Mouse (Mus musculus) ovary, adult 18-20 months (tissue): Measurements from ENCODE around the gene Sart3.
"Not testable (repeated sequence)": the region's sequence is repeated elsewhere in the genome, so short reads cannot be mapped to it uniquely, and the experiment has no call there.

Experiments used
- DNase-seq: peaks from one replicate; pipeline ENCODE4 v3.0.0; 2022; ENCODE audit warnings: low spot score, mixed read lengths

Sart3 gene

GRCm38 (mm10) chr5:113772450-113772895 lies at the start of gene Sart3, which contains the start of gene Iscu:
Gene Sart3 (minus strand): TSS chr5:113772510.
Gene Iscu (plus strand): TSS chr5:113772748.
- peak; percentile 91 for DNase-seq

- no peak for DNase-seq
Observed at GRCm38 (mm10) chr5:113818572-113818971, 46.3 kb upstream of the Sart3 start.

DNA sequence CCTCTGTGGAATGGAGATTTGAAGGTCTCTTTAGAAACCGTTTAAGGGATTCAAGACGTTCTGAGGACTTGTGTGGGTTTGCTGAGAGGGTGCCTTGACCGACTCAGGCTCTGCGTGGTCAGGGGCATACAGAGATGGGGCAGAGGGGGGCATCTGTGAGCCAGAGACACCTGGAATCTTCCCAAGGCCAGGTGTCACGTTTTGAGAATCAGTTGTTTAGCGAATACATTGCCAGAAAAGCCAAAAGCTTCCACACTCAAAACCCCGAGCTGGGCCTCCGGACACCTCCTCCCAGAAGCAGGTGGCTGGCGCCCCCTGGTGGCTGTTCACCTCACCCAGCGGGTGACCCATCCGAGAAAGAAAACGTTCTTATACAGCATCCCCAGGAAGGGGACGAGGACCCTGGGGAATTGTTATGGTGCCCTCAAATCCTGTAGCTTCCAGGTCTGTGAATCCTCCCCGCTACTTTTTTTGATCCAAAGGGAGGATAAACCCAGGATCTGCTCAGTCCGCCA lies 43.4 kb upstream of the Sart3 start:
- DNase-seq, result peak; percentile 27

DNA sequence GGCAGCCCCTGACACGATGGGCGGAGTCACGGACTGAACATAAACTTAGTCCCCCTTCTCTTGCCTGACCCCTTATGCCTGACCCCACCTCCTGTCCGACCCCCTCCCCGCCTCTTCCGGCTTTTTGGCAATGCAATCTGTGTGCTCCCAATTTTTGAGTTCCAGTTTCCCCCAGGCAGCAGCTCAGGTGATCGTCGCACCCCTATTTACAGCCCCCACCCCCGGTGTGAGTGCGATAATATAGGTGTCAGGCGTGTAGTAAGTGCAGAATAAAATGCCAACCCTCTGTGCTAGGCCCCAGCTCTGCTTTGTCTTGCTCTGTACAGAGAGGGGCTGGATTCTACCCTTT lies 42.7 kb upstream of the Sart3 start:
- no peak for DNase-seq

DNA sequence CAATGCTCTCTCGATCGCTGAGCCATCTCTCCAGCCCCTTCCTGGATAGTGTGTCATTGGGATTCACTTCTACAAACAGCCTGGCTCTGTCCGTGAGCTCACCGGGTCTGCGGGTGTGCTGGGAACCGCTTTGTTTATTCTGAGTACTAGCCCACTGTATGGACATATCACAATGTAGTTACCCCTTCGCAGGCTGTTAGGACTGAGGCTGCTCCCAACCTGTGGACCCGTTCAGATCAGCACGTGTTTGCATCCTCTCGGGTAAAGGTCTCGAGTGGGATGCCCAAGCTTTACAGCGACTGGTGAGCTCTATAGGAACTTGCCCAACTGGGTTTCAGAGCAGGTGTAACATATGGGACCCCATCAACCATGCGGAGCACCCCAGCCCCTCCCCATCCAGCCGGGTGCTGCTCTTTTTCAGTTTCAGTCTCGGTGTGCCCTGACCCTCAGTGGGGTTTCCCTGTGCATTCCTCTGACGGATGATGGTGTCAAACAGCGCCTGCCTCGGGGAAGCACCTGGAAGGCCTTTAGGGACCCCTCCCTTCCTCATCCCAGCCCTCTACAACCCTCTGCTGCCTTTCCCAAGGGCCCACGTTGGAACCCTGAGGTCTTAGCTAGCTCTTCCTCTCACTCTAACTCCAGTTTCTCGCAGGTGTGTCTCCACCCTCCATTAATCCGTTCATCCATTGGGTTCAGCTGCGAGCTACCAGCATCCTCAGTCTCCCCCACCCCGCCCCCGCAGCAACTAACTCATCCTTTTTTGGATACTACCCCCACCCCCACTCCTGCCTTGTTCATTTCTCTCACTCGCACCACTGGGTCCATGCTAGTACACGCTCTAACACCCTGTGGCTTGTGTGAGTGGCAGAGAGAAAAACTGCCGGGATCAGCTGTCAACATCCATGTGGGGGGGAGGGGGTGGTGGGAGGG lies 42.1 kb upstream of the Sart3 start:
- no peak for DNase-seq

GRCm38 (mm10) chr5:113813608-113814007 lies 41.3 kb upstream of the Sart3 start:
- no peak for DNase-seq

DNA sequence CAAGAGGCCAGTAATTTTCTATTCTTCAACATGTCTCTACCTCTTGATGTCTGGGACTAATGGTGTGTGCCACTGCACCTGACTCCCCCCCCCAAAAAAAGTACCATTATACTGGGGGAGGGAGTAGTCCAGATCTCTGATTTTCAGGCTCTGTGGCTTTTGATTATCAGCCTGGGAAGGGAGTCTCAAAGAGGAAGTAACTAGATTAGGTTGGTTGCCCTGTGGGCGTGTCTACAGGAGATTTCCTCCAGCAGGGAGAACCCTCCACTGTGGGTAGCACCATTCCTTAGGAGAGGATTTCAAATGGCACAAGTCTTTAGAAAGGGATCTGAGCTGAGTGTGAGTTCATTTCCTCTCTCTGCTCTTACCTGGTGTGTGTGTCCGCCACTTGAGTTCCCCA lies 40.3 kb upstream of the Sart3 start:
- no peak for DNase-seq

- not testable (repeated sequence) for DNase-seq
Observed at GRCm38 (mm10) chr5:113811824-113812420, 39.6 kb upstream of the Sart3 start.

- no peak for DNase-seq
Observed at GRCm38 (mm10) chr5:113810111-113810510, 37.8 kb upstream of the Sart3 start.

- DNase-seq, result no peak
Observed at GRCm38 (mm10) chr5:113808177-113808576, 35.9 kb upstream of the Sart3 start.

DNA sequence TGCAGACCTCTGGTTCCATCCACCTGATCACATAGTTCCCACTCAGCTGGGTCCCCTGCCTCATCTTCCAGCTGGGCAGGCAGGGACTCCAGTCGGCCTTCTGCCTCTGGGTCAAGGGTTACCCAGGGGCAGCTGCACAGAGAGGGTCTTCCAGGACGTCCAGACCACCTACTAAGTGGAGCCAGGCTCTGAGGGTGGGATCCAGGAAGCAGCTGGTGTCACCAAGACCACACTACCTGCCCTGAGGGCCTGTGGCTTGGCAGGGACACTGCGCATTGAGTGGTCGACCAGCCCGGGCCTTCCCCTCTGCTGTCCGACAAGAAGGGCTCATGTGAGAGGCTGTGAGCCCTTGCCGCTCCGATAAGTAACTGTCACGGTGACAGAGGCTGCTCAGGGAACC lies 35.4 kb upstream of the Sart3 start:
- no peak for DNase-seq

GRCm38 (mm10) chr5:113806414-113806813 lies 34.1 kb upstream of the Sart3 start:
- DNase-seq, result no peak

DNA sequence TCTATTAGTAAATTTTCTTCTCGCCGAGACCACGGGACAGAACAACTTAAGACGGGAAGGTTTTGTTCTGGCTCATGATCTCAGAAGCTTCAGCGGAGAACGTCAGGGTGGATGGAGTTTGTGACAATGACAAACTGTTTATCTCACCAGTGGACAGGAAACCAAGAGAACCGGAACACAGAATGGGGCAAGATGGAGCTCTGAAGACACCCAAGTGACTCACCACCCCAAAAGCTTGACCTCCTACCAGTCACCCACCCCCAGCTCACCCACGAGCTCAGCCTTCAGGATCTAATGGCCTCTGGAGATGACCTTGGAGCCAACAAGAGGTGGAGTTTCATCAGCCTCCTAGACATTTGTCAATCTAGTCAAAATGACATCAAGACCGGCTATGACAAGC lies 33.0 kb upstream of the Sart3 start:
- DNase-seq, result no peak

DNA sequence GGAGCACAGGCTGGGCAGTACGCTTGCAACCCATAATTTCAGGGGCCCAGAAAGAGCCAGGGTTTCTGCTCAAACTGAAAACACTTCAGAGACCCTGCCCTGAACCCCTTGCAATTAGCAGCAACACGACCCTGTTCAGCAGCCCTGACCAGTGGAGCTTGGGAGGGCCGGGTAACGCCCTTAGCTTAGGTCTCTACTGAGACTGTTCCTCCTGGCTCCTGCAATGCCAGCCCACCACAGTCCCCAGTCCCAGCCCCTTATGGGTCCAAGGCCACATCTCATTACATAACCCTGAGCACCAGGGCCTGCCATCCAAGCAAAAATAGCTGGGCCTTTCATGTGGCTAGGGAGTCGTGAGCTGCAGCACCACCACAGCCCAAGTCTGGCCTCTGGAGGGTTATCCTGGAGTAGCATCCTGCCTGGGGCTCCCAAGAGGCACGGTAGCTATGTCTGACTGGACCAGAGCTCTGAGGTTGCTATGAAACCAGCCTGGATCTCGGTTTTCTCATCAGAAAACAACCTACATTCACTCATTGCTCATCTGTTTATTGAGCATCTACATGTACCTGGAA lies 32.2 kb upstream of the Sart3 start:
- no peak for DNase-seq

DNA sequence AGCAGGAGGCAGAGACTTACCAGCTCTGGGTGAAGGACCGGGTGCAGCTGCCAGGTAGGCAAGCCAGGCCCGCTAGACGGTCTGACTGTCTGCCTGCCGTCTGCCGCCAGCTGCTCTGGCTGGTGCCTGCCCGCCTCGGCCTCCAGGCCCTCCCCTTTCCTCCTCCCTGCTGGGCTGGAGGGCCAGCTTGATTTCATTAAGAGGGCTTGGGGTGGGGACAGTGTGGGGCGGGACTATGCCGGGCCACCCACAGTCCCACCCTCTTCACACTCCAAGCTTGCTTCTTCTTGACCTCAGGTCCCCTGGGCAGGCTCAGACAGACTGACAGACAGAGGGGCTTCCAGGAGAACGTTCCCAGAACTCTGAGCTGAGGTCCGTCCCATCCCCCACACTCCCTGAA lies 28.0 kb upstream of the Sart3 start, which contains the start of gene Tmem119:
Tmem119 (minus strand) TSS at position 237 of the 400 bp plus-strand sequence.
- no peak for DNase-seq

- DNase-seq, result no peak
Observed at GRCm38 (mm10) chr5:113799691-113800090, 27.4 kb upstream of the Sart3 start.

DNA sequence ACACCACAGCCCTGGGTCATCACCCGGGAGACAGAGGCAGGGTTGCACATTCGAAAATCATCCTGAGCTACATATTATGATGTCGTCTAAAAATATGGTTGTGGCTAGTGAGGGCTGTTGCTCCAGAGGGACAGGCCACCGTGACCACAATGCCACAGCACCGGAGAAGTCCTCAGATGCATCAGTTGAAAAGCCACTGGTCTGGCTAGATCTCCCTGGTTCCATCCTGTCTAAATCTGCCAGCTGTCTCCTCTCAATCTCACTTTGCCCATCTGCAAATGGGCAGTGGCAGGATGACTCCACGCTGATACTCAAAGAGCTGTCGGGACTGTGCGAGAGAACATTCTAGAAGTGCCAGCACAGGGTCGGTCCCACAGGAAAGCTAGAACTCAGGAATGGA lies 26.2 kb upstream of the Sart3 start:
- DNase-seq, result no peak

- no peak for DNase-seq
Observed at GRCm38 (mm10) chr5:113797149-113797882, 25.0 kb upstream of the Sart3 start.

DNA sequence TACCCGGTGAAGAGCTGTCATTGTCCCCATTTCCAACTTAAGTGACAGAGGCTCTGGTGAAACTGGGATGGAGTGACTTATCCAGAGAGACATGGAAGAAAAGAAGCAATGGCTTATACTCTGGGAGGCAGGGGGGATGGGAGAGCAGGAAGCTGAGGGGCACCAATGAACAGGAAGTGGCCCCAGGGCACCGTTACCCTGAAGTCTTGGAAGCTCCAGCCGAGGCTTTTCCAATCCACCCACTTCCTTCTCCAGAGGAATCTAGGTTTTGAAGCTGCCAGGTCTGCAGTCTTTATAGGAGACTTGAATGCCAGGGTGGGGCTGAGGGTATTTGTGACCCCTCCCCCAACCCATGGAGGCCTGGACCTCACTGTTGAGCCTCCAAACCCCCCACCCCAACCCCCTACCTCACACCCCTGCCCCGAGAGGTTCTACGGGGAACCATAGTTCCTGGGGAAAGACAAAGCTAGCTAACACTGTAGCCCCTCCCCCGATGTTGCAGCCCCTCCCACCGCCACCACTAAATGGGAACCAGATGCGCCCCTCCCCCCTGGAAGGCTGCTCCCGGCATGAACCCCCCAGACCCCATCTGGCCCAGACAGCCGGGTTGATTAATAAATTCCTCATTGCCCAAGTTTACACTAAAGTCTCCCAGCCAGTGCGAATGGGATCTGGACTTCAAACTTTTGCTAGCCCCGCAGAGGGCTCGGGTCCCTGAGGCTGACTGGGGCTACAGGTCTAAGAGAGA lies 24.3 kb upstream of the Sart3 start:
- no peak for DNase-seq

- no peak for DNase-seq
Observed at GRCm38 (mm10) chr5:113791197-113792095, 19.1 kb upstream of the Sart3 start.
